Mouse (Mus musculus) intestine, embryonic 15.5 days (tissue): ENCODE data around the gene Zfp324. TPM values are rescaled to one million over a fixed set of nuclear protein-coding genes. Genes with fewer than 3 reads are reported as not detected.
"Not testable (repeated sequence)": the region's sequence is repeated elsewhere in the genome, so short reads cannot be mapped to it uniquely, and the experiment has no call there.

Source experiments
- ATAC-seq: fragments of 200-750 bp; cut with Nextera tagmentation; 2 replicates; pipeline ENCODE4 v1.8.0; 2017; ENCODE audit warnings: moderate TSS enrichment, moderate library complexity
- H3K27ac ChIP-seq: fragments of 300-500 bp; sonication (generic); 2 replicates; pipeline ENCODE4 v1.5.1; 2015; ENCODE audit warnings: mild to moderate bottlenecking, inconsistent platforms
- H3K27me3 ChIP-seq: fragments of 300-500 bp; sonication (generic); replicated peaks from 2 replicates; pipeline ENCODE4 v1.6.1; 2015; ENCODE audit warnings: inconsistent platforms
- H3K36me3 ChIP-seq: fragments of 300-500 bp; sonication (generic); 2 replicates; pipeline ENCODE4 v1.6.1; 2015; ENCODE audit warnings: inconsistent platforms
- H3K4me1 ChIP-seq: fragments of 300-500 bp; sonication (generic); replicated peaks from 2 replicates; pipeline ENCODE4 v1.6.1; 2015; ENCODE audit warnings: inconsistent platforms
- H3K4me2 ChIP-seq: fragments of 300-500 bp; sonication (generic); replicated peaks from 2 replicates; pipeline ENCODE4 v1.6.1; 2015; ENCODE audit warnings: mild to moderate bottlenecking, inconsistent platforms
- H3K4me3 ChIP-seq: fragments of 300-500 bp; sonication (generic); replicated peaks from 2 replicates; pipeline ENCODE4 v1.5.1; 2015; ENCODE audit warnings: inconsistent platforms
- H3K9ac ChIP-seq: fragments of 300-500 bp; sonication (generic); 2 replicates; pipeline ENCODE4 v1.6.1; 2015; ENCODE audit warnings: inconsistent platforms
- H3K9me3 ChIP-seq: fragments of 300-500 bp; sonication (generic); 2 replicates; pipeline ENCODE4 v1.6.1; 2016; ENCODE audit warnings: inconsistent platforms
- WGBS: fragments of 180-500 bp; shearing (Covaris S2); methylation state at CpG from one replicate; pipeline ENCODE4 v1.1.7; 2015; 5-methylcytosine and 5-hydroxymethylcytosine counted together
- polyA plus RNA-seq: library from polyadenylated mRNA; unstranded; fragments of >200 nt; fragmentation: Nextera tagmentation; extraction: Ambion mirVana; gene quantifications from 2 replicates; pipeline ENCODE4 v1.2.1, GENCODE M21; 2015

Gene Zfp324
- polyA plus RNA-seq: 8.3 and 8.6 TPM in 2 replicates

GRCm38 (mm10) chr7:12965678-12966091 lies at the start of gene Zfp324:
Gene Zfp324, plus strand, starts transcription at chr7:12965838.
- Histone ChIP-seq H3K36me3 (peaks cover 17% of the 10 kb centered on the region), H3K27ac (peak within 1 kb of the TSS; percentile 76), H3K9me3 (no peaks in the 10 kb centered on the region), H3K9ac (peak within 1 kb of the TSS; percentile 91), H3K4me2 (peak within 1 kb of the TSS; percentile 91), H3K27me3 (no peaks in the 10 kb centered on the region), H3K4me1 (peaks cover 11% of the 10 kb centered on the region; the same call in 1 of the 2 replicates), H3K4me3 (peak within 1 kb of the TSS; percentile 82)
- peak; percentile 95 for ATAC-seq
- 0% methylated on average over 23 of the region's 23 CpGs for WGBS

DNA sequence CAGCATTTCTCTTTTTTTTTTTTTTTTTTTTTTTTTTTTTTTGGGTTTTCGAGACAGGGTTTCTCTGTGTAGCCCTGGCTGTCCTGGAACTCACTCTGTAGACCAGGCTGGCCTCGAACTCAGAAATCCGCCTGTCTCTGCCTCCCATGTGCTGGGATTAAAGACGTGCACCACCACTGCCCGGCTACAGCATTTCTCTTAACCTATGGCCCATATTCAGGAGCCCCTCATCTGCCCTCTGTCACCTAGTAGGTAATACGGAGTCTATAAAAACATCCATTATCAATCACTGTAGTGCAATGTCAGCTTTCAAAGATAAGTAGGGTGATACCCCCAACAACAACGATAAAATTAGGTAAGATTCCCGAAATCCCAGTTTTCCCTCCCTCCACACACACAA lies 45.1 kb upstream of the Zfp324 start:
- H3K9me3 ChIP-seq, H3K9ac ChIP-seq, H3K4me3 ChIP-seq, H3K27me3 ChIP-seq, ATAC-seq, H3K4me1 ChIP-seq, H3K4me2 ChIP-seq, H3K27ac ChIP-seq: not testable (repeated sequence)
- 81% methylated on average over 7 of the region's 8 CpGs for WGBS
- H3K36me3 ChIP-seq: peaks cover 22% of the 10 kb centered on the region

- peaks cover 14% of the 10 kb centered on the region for H3K4me1 ChIP-seq
- H3K9me3 ChIP-seq: no peaks in the 10 kb centered on the region
- H3K4me3 ChIP-seq: peak overlapping the region; percentile 87
- peak overlapping the region; percentile 77 for H3K9ac ChIP-seq
- H3K4me2 ChIP-seq: peak overlapping the region; percentile 66
- H3K27me3 ChIP-seq: no peaks in the 10 kb centered on the region
- WGBS: 0% methylated on average over 3 of the region's 3 CpGs
- H3K27ac ChIP-seq: peak overlapping the region; percentile 92
- peaks cover 30% of the 10 kb centered on the region for H3K36me3 ChIP-seq
- peak; percentile 19 for ATAC-seq
These were observed 44.3 kb upstream of the Zfp324 start for GRCm38 (mm10) chr7:12921318-12921704.

DNA sequence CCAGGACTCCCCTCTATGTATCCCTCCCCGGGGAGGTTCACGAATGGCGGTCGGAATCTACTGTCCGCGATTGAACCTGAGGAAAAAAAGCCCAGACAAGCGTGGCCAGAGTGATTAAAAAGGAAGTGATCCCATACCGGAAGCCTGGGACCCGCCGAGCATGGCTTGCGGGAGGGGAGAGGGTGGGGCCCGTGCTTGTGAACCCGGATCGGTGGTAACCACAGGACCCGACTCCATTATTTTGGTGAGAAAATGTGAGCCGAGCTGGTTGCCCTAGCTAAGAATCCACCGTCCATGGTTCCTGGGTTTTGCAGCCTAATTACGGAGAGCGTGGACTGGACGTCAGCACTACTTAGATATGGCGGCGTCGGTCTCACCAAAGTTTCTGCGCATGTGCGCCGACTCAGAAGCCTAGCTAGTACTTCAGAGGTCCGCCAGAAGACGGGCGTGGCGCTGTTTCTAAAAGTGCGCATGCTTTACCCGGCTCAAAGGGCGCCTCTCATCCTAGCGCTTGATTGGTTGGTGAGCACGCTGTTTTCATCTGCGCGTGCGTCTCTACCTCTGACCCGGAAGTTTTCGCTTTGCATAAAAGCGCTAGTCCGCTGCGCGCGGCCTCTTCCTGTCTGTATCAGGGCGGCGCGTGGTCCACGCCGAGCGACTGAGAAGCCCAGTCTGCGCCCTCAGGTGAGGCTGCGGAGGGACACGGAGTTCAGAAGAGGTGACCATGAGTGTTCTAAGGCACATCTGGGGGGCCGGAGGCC lies 43.8 kb upstream of the Zfp324 start, which contains the start of gene Rps5:
Rps5 (plus strand) TSS at position 586 of the 761 bp plus-strand sequence.
- Histone ChIP-seq H3K4me3 (peak within 1 kb of the TSS; percentile 87), H3K9ac (peak within 1 kb of the TSS; percentile 83), H3K9me3 (no peaks in the 10 kb centered on the region), H3K27me3 (no peaks in the 10 kb centered on the region; the same call in 1 of the 2 replicates), H3K36me3 (peaks cover 36% of the 10 kb centered on the region), H3K4me1 (peaks cover 14% of the 10 kb centered on the region), H3K4me2 (peak within 1 kb of the TSS; percentile 73), H3K27ac (peak within 1 kb of the TSS; percentile 92)
- WGBS: under 1% methylated on average over 55 of the region's 55 CpGs
- ATAC-seq: peak; percentile 98

DNA sequence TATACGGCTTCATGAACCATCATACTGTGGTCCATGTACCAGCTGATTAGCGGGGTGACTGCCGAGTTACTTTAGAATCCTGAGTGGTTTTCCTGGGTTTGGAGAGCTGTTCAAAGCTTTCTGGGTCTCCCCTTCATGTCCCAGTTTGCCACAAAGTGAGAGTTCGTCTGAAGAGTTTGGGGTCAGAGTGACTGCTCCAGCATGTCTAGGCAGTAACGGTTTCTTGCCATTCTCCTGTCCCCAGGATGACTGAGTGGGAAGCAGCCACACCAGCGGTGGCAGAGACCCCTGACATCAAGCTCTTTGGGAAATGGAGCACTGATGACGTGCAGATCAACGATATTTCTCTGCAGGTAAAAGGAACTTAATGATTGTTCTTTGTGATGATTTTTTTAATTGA lies 42.9 kb upstream of the Zfp324 start:
- H3K9me3 ChIP-seq: no peaks in the 10 kb centered on the region
- no peaks in the 10 kb centered on the region; the same call in 1 of the 2 replicates for H3K27me3 ChIP-seq
- ATAC-seq: no peak
- WGBS: 3% methylated on average over 8 of the region's 8 CpGs
- peaks cover 18% of the 10 kb centered on the region for H3K4me1 ChIP-seq
- H3K4me2 ChIP-seq: peak overlapping the region; percentile 73
- H3K36me3 ChIP-seq: peaks cover 38% of the 10 kb centered on the region
- H3K4me3 ChIP-seq: peak overlapping the region; percentile 87
- H3K27ac ChIP-seq: no peak overlapping the region
- H3K9ac ChIP-seq: peak overlapping the region; percentile 83

- no peak overlapping the region for H3K9ac ChIP-seq
- peaks cover 27% of the 10 kb centered on the region for H3K4me1 ChIP-seq
- no peak overlapping the region for H3K4me2 ChIP-seq
- ATAC-seq: no peak
- WGBS: 81% methylated on average over 7 of the region's 7 CpGs
- H3K9me3 ChIP-seq: no peaks in the 10 kb centered on the region
- no peak overlapping the region for H3K27ac ChIP-seq
- H3K36me3 ChIP-seq: peaks cover 38% of the 10 kb centered on the region
- H3K4me3 ChIP-seq: no peak overlapping the region
- H3K27me3 ChIP-seq: peaks cover 4% of the 10 kb centered on the region
These were observed 39.3 kb upstream of the Zfp324 start for GRCm38 (mm10) chr7:12926316-12926715.

DNA sequence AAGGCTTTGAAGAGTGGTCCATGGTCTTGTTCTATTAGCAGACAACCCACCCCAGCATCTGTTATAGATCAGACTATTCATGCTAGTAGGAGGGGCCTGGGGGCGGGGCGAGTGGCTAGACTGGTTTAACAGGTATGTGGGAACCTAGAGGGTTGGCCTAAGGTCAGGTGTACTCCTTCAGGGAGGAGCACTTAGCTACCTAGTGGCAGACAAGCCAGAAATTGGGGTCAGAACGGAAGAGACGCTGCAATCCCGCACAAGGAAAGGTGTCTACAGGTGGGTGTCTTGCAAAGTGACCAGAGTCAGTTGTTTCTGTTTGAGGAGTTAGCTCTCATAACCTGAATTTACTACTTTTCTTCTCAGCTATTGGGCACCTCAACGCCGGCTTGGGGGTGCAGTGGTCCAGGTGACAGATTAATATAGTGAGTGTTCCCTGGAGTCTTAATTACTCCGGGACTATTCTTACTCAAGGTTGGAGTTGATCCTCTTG lies 38.4 kb upstream of the Zfp324 start, which contains the start of gene Rnf225:
Rnf225 (plus strand) TSS at position 226 of the 490 bp plus-strand sequence.
- Histone ChIP-seq H3K9ac (peak within 1 kb of the TSS; percentile 40), H3K36me3 (peaks cover 38% of the 10 kb centered on the region), H3K4me1 (peaks cover 27% of the 10 kb centered on the region), H3K27ac (no peak within 1 kb of the TSS), H3K9me3 (no peaks in the 10 kb centered on the region), H3K4me2 (peak within 1 kb of the TSS; percentile 77), H3K27me3 (peaks cover 4% of the 10 kb centered on the region), H3K4me3 (peak within 1 kb of the TSS; percentile 35)
- 24% methylated on average over 8 of the region's 8 CpGs for WGBS
- peak; percentile 89 for ATAC-seq

- peaks cover 25% of the 10 kb centered on the region for H3K4me1 ChIP-seq
- peak overlapping the region; percentile 77 for H3K4me2 ChIP-seq
- 4% methylated on average over 65 of the region's 65 CpGs for WGBS
- H3K27ac ChIP-seq: no peak overlapping the region
- peaks cover 4% of the 10 kb centered on the region for H3K27me3 ChIP-seq
- no peaks in the 10 kb centered on the region for H3K9me3 ChIP-seq
- H3K9ac ChIP-seq: peak overlapping the region; percentile 40
- peak overlapping the region; percentile 35 for H3K4me3 ChIP-seq
- H3K36me3 ChIP-seq: peaks cover 38% of the 10 kb centered on the region
- ATAC-seq: peak; percentile 34
These were observed 37.7 kb upstream of the Zfp324 start for GRCm38 (mm10) chr7:12927693-12928589.

- no peak overlapping the region for H3K9ac ChIP-seq
- H3K4me2 ChIP-seq: no peak overlapping the region
- no peaks in the 10 kb centered on the region for H3K9me3 ChIP-seq
- no peak for ATAC-seq
- no peaks in the 10 kb centered on the region for H3K36me3 ChIP-seq
- no peak overlapping the region for H3K27ac ChIP-seq
- H3K27me3 ChIP-seq: no peaks in the 10 kb centered on the region; the same call in none of the 2 replicates
- 81% methylated on average over 4 of the region's 4 CpGs for WGBS
- H3K4me3 ChIP-seq: no peak overlapping the region
- H3K4me1 ChIP-seq: no peaks in the 10 kb centered on the region
These were observed 32.0 kb upstream of the Zfp324 start for GRCm38 (mm10) chr7:12933615-12934140.

GRCm38 (mm10) chr7:12934808-12935207 lies 30.8 kb upstream of the Zfp324 start:
- 75% methylated on average over 3 of the region's 3 CpGs for WGBS
- no peak for ATAC-seq
- Histone ChIP-seq H3K4me3 (no peak overlapping the region), H3K4me1 (no peaks in the 10 kb centered on the region), H3K27me3 (no peaks in the 10 kb centered on the region; the same call in 1 of the 2 replicates), H3K9me3 (no peaks in the 10 kb centered on the region), H3K27ac (no peak overlapping the region), H3K36me3 (no peaks in the 10 kb centered on the region), H3K4me2 (no peak overlapping the region), H3K9ac (no peak overlapping the region)

GRCm38 (mm10) chr7:12937254-12937803 lies 28.3 kb upstream of the Zfp324 start:
- H3K4me2 ChIP-seq, ATAC-seq, H3K9ac ChIP-seq, H3K4me3 ChIP-seq, H3K9me3 ChIP-seq, H3K36me3 ChIP-seq, H3K27me3 ChIP-seq, H3K27ac ChIP-seq, H3K4me1 ChIP-seq: not testable (repeated sequence)
- WGBS: 84% methylated on average over 4 of the region's 4 CpGs
